Mouse (Mus musculus) embryonic facial prominence, embryonic 12.5 days (tissue): Measurements from ENCODE around the gene Gstp2. TPM values are rescaled to one million over a fixed set of nuclear protein-coding genes. Genes with fewer than 3 reads are reported as not detected.

Experiments
- ATAC-seq: fragments of 200-750 bp; cut with Nextera tagmentation; 2 replicates; pipeline ENCODE4 v1.8.0; 2017; ENCODE audit not compliant: insufficient number of reproducible peaks, insufficient read depth, low FRiP score, low TSS enrichment
- H3K27ac ChIP-seq: fragments of 300-500 bp; sonication (generic); 2 replicates; pipeline ENCODE4 v1.5.1; 2016; ENCODE audit warnings: mild to moderate bottlenecking
- H3K27me3 ChIP-seq: fragments of 300-500 bp; sonication (generic); 2 replicates; pipeline ENCODE4 v1.6.1; 2016; ENCODE audit warnings: mild to moderate bottlenecking, moderate library complexity
- H3K36me3 ChIP-seq: fragments of 300-500 bp; sonication (generic); 2 replicates; pipeline ENCODE4 v1.6.1; 2016; ENCODE audit warnings: mild to moderate bottlenecking
- H3K4me1 ChIP-seq: fragments of 300-500 bp; sonication (generic); 2 replicates; pipeline ENCODE4 v1.6.1; 2016
- H3K4me2 ChIP-seq: fragments of 300-500 bp; sonication (generic); replicated peaks from 2 replicates; pipeline ENCODE4 v1.6.1; 2016; ENCODE audit warnings: mild to moderate bottlenecking, moderate library complexity
- H3K4me3 ChIP-seq: fragments of 300-500 bp; sonication (generic); 2 replicates; pipeline ENCODE4 v1.5.1; 2016; ENCODE audit warnings: mild to moderate bottlenecking
- H3K9ac ChIP-seq: fragments of 300-500 bp; sonication (generic); 2 replicates; pipeline ENCODE4 v1.6.1; 2016; ENCODE audit warnings: mild to moderate bottlenecking, moderate library complexity
- H3K9me3 ChIP-seq: fragments of 300-500 bp; sonication (generic); 2 replicates; pipeline ENCODE4 v1.6.1; 2016; ENCODE audit warnings: mild to moderate bottlenecking, moderate library complexity
- WGBS: fragments of 180-500 bp; shearing (Covaris S2); methylation state at CpG from one replicate; pipeline ENCODE4 v1.1.7; 2016; 5-methylcytosine and 5-hydroxymethylcytosine counted together
- polyA plus RNA-seq: library from polyadenylated mRNA; unstranded; fragments of >200 nt; fragmentation: Nextera tagmentation; extraction: Ambion mirVana; gene quantifications from 2 replicates; pipeline ENCODE4 v1.2.1, GENCODE M21; 2016

The Gstp2 gene
- polyA plus RNA-seq, 1 experiment from 2014 or later = 2.8 TPM

DNA sequence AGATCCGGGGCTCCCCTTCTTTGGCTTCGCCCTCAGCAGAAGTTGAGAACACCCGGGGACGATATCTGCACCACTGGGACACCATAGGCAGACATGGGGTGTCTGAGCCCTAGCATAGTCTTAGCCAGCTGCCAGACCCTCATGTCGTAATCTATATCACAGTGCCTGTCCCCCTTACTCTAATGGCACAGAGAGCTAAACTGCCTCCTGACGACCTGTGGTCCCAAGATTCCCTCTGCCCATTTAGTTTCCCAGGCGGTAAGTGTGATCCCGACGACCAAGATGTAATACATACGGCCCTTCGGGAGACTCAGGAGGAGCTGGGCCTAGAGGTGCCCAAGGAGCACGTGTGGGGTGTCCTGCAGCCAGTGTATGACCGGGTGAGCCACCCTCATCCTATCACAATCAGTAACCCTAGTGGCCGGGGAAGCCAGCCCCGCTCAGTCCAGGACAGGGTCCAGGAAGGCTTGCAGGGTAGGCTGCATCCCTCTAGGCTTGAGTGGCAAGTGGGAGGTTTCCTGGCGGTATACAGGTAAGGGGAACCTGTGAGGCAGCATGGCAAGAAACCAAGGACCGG lies 44.8 kb downstream of the Gstp2 start:
- no peak; the same call in 1 of the 2 replicates for ATAC-seq
- H3K36me3 ChIP-seq = peaks cover 6% of the 10 kb centered on the region
- H3K4me3 ChIP-seq = peak overlapping the region; percentile 75
- H3K9me3 ChIP-seq = no peaks in the 10 kb centered on the region
- H3K4me2 ChIP-seq = peak overlapping the region; percentile 76
- peaks cover 14% of the 10 kb centered on the region for H3K4me1 ChIP-seq
- peak overlapping the region; percentile 97 for H3K27ac ChIP-seq
- no peaks in the 10 kb centered on the region for H3K27me3 ChIP-seq
- 17% methylated on average over 17 of the region's 17 CpGs for WGBS
- peak overlapping the region; percentile 91 for H3K9ac ChIP-seq

DNA sequence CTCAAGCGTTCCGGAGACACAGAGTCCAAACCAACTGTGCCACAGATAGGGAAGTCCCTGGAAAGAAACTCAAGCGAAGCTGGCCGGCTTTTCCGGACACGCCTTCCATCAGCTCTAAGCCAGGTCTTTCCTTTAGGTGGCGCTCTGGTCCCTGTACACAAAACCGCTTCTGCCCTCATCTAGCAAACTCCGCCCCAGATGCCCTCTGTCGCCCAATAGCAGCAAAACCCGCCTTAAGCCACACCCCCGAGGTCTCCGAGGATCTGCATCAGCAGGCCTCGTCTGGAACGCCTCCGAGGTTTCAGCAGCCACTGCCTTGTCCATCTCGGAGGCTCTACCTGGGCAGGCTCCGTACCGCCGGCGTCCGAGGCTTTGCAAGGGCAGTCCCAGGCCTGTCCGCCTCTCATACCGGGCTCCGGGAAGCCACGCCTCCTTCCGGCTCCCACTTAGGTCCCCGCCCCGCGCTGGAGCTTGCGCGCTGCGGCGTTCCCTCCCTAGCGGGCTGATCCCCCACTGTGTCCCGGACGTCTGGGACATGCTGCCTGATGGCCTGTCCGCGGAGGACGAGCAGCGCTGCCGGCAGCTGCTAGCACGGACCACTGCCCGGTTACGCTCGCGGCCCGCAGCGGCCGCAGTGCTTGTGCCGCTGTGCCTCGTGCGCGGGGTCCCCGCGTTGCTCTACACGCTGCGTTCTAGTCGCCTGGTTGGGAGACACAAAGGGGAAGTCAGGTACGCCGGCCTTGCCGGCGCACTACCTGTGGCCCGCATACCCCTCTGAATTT lies 45.5 kb downstream of the Gstp2 start, which contains the start of the genes Nudt8 and Gm49405:
Nudt8 (plus strand) TSS at position 462 of the 782 bp plus-strand sequence.
Gm49405 (plus strand) TSS at position 508 of the 782 bp plus-strand sequence.
- peaks cover 14% of the 10 kb centered on the region for H3K4me1 ChIP-seq
- no peaks in the 10 kb centered on the region for H3K27me3 ChIP-seq
- H3K9me3 ChIP-seq = no peaks in the 10 kb centered on the region
- peak; percentile 89 for ATAC-seq
- WGBS = under 1% methylated on average over 64 of the region's 64 CpGs
- peak within 1 kb of the TSS; percentile 76 for H3K4me2 ChIP-seq
- peak within 1 kb of the TSS; percentile 97 for H3K27ac ChIP-seq
- peak within 1 kb of the TSS; percentile 91 for H3K9ac ChIP-seq
- H3K4me3 ChIP-seq = peak within 1 kb of the TSS; percentile 75
- H3K36me3 ChIP-seq = peaks cover 4% of the 10 kb centered on the region; the same call in 1 of the 2 replicates

DNA sequence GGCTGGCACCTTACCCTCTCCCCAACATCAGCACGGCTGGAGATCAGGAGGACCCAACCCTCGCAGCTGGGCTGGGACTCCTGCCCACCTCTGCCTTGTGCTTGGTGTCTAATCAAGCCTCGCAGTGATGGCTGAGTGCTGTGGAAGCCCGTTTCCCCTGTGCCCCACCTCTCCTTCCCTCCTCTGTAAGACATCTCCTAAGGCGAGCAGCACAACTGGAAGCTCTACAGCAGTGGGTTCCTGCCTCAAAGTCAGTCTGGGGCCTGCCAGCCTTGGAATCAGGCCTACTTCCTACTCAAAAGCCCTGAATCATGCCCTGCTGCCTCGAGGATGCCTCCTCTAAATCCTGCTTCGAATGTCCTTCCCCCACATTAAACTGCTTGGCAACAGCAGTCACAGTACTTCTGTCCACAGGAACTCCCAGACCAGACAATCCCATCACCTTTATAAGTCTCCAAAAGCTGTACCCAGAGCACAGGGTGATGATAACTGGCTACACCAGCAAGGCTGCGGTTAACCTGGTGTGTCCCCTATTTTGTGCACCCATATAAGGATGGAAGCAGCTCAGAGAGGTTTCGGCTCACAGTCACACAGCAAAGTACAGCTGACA lies 46.6 kb downstream of the Gstp2 start:
- Histone ChIP-seq H3K9me3 (no peaks in the 10 kb centered on the region), H3K4me3 (peak overlapping the region; percentile 75), H3K27me3 (no peaks in the 10 kb centered on the region), H3K27ac (no peak overlapping the region), H3K9ac (peak overlapping the region; percentile 46; the same call in 1 of the 2 replicates), H3K4me2 (peak overlapping the region; percentile 76), H3K36me3 (peaks cover 4% of the 10 kb centered on the region; the same call in 1 of the 2 replicates), H3K4me1 (peaks cover 14% of the 10 kb centered on the region)
- ATAC-seq = no peak
- WGBS = 87% methylated on average over 9 of the region's 9 CpGs

DNA sequence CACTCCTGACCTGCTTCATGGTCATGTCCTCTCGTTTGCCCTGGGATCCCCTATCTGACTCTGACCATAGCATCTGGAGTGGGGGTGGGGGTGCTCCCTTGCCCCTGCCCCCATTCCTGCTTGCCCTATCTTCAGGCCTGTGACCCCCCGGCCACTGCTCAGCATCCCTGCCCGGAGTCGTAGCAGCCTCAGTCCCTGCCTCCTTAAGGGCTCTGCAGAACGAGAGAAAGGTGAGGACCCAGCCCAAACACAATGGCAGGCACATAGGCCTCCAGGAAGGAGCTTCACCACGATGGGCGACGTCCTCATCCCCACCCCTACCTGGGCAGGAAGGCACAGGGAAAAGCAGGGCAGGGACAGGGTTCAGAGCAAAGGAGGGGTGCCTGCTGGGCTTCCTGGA lies 47.5 kb downstream of the Gstp2 start:
- H3K27me3 ChIP-seq = no peaks in the 10 kb centered on the region
- no peaks in the 10 kb centered on the region for H3K9me3 ChIP-seq
- no peak overlapping the region for H3K27ac ChIP-seq
- H3K4me3 ChIP-seq = no peak overlapping the region
- H3K36me3 ChIP-seq = peaks cover 4% of the 10 kb centered on the region; the same call in 1 of the 2 replicates
- peaks cover 14% of the 10 kb centered on the region for H3K4me1 ChIP-seq
- no peak overlapping the region for H3K4me2 ChIP-seq
- no peak overlapping the region for H3K9ac ChIP-seq
- WGBS = 69% methylated on average over 8 of the region's 8 CpGs
- no peak for ATAC-seq

DNA sequence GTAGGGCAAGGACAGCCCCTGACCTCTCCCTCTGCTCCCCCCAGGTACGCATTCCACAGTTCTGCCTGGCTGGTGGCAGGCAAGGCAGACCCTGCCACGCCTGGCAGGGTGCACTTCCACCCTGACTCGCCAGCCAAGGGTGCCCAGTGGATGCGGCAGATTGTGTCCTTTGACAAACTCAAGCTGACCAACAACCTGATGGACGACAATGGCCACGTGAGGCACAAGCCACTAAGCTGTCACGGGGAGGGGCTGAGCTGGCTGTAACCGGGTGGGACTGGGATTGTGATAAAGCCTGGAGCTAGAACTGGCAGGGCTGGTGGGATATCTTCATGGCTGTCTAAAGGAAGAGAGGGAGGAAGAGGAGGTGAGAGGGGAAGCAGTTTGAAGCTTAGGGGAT lies 48.6 kb downstream of the Gstp2 start:
- no peaks in the 10 kb centered on the region for H3K27me3 ChIP-seq
- H3K4me2 ChIP-seq = no peak overlapping the region
- peaks cover 4% of the 10 kb centered on the region; the same call in 1 of the 2 replicates for H3K36me3 ChIP-seq
- no peak overlapping the region for H3K27ac ChIP-seq
- ATAC-seq = no peak
- no peaks in the 10 kb centered on the region for H3K9me3 ChIP-seq
- no peak overlapping the region for H3K4me3 ChIP-seq
- 67% methylated on average over 8 of the region's 8 CpGs for WGBS
- H3K4me1 ChIP-seq = peaks cover 14% of the 10 kb centered on the region
- no peak overlapping the region for H3K9ac ChIP-seq

DNA sequence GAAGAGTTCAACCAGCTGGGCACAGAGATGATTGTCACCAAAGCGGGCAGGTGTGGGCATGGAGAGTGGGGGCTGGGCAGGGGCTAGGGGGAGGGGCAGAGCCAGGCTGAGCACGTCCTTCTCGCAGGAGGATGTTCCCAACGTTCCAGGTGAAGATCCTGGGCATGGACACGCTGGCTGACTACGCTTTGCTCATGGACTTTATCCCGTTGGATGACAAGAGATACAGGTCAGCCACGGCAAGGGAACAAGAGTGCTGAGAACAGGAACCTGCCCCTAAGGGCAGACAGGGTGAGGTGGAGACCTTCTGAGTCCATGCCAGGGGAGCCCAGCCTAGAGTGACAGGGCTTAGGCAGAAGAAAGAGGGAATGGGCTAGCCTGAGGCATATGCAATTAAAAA lies 49.1 kb downstream of the Gstp2 start:
- Histone ChIP-seq H3K9me3 (no peaks in the 10 kb centered on the region), H3K36me3 (peaks cover under 1% of the 10 kb centered on the region; the same call in 1 of the 2 replicates), H3K4me3 (no peak overlapping the region), H3K4me2 (no peak overlapping the region), H3K4me1 (peaks cover 14% of the 10 kb centered on the region), H3K27ac (no peak overlapping the region), H3K27me3 (no peaks in the 10 kb centered on the region), H3K9ac (no peak overlapping the region)
- no peak for ATAC-seq
- WGBS = 84% methylated on average over 8 of the region's 8 CpGs

DNA sequence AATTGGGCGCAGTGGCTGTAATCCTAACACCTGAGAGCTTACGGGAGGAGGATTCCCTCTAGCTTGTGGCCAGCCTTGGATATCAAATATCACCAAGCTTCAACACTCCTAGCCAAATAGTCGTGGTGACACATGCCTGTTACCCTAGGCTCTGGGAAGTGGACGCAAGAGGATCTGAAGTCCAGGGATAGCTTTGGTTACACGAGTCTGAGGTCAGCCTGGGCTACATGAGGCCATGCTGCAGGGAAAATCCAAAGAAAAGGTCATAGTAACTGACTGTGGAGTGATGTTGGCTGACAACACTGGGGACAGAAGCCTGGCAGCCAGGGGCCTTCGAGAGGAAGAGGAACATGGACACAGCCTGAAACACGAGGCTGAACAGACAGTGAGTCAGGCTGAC lies 49.7 kb downstream of the Gstp2 start:
- Histone ChIP-seq H3K9me3 (no peaks in the 10 kb centered on the region), H3K27me3 (no peaks in the 10 kb centered on the region), H3K27ac (no peak overlapping the region), H3K4me1 (peaks cover 7% of the 10 kb centered on the region), H3K36me3 (no peaks in the 10 kb centered on the region), H3K4me3 (no peak overlapping the region), H3K9ac (no peak overlapping the region), H3K4me2 (no peak overlapping the region)
- 56% methylated on average over 7 of the region's 7 CpGs for WGBS
- ATAC-seq = no peak

DNA sequence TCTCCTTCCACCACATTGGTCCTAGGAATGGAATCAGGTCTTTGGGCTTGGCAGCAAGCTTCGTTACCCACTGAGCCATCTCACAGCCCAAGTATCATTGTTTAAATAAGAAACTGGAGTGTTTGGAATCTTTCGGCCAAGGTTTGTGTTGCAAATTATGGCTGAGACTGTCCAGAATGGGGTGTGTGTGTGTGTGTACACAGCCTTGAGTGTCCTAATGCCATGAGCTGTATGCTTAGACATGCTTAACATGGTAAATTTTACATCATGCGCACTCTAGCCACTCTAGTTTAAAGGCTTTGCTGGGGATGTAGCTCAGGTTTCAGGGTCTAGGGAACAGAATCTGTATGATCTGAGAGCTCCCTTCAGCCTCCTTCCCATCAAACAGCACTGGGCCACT lies 50.3 kb downstream of the Gstp2 start:
- no peaks in the 10 kb centered on the region for H3K27me3 ChIP-seq
- H3K9me3 ChIP-seq = no peaks in the 10 kb centered on the region
- H3K36me3 ChIP-seq = no peaks in the 10 kb centered on the region
- ATAC-seq = no peak
- H3K4me3 ChIP-seq = no peak overlapping the region
- H3K4me1 ChIP-seq = peaks cover 3% of the 10 kb centered on the region; the same call in 1 of the 2 replicates
- H3K9ac ChIP-seq = no peak overlapping the region
- no peak overlapping the region for H3K4me2 ChIP-seq
- 75% methylated on average over 3 of the region's 3 CpGs for WGBS
- H3K27ac ChIP-seq = no peak overlapping the region

DNA sequence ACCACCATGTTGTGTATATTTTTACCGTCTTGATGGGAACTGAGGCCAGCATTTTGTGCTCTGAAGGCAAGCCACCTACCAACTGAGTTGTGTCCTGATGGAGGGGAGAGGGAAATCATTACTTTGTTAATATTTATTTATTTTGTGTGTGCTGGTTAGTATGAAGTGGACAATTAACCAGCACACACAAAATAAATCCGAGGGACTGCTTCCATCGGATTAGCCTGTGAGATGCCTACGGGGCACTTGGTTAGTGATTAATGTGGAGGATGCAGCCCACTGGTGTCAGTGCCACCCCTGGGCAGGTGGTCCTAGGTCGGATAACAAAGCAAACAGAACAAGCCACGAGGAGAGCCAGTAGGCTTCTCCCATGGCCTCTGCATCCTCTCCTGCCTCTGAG lies 50.9 kb downstream of the Gstp2 start:
- no peak overlapping the region for H3K4me3 ChIP-seq
- ATAC-seq = no peak
- H3K4me2 ChIP-seq = no peak overlapping the region
- peaks cover 3% of the 10 kb centered on the region; the same call in 1 of the 2 replicates for H3K4me1 ChIP-seq
- H3K9me3 ChIP-seq = no peaks in the 10 kb centered on the region
- WGBS = 60% methylated on average over 6 of the region's 6 CpGs
- H3K36me3 ChIP-seq = no peaks in the 10 kb centered on the region
- H3K9ac ChIP-seq = no peak overlapping the region
- H3K27me3 ChIP-seq = no peaks in the 10 kb centered on the region
- no peak overlapping the region for H3K27ac ChIP-seq

DNA sequence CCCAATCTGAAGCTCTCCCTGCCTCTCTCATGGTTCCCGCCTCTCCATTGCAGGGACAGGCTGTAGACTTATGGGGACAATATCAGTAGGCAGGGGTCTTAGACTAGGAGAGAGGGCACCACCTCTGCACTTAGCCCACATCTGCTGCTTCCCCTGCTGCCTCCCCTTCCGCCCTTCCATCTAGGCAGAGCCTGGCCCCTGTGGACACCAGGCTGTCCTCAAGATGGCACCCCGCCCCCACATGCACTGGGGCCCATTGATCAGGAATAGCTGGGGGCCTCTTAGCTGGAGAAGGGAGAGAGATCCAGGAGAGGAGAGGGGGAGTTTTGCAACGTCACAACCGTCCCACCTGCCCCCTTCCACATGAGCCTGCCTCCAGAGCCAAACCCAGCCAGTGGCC lies 53.4 kb downstream of the Gstp2 start, which contains the start of gene Tbx10:
Tbx10 (plus strand) TSS at position 337 of the 400 bp plus-strand sequence.
- 0 out of 2 replicates have a peak within 1 kb of the TSS, but pooled peaks have one; percentile 2 for H3K9ac ChIP-seq
- H3K9me3 ChIP-seq = no peaks in the 10 kb centered on the region
- H3K27me3 ChIP-seq = no peaks in the 10 kb centered on the region
- 62% methylated on average over 5 of the region's 5 CpGs for WGBS
- H3K36me3 ChIP-seq = no peaks in the 10 kb centered on the region
- no peak within 1 kb of the TSS for H3K4me3 ChIP-seq
- no peak within 1 kb of the TSS for H3K27ac ChIP-seq
- no peak for ATAC-seq
- H3K4me2 ChIP-seq = no peak within 1 kb of the TSS
- no peaks in the 10 kb centered on the region; the same call in 1 of the 2 replicates for H3K4me1 ChIP-seq

DNA sequence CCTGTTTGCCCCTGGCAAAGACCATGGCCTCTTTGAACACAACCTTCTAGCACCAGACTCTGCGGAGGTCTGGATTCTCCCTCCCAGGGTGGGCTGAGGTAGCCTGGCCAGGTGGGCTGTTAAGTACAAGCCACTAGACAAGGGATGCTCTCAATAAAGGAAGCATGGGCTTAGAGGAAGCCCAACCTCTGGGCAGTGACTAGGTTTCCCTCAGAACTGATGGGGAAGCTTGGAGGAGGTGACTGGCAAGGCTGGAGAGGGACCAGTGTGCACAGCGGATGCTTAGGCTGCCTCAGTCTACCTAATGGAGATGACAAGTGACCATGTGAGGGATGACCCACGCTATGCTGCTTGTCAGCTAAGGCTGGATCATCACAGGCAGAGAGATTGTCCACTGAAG lies 53.9 kb downstream of the Gstp2 start:
- no peaks in the 10 kb centered on the region for H3K9me3 ChIP-seq
- H3K36me3 ChIP-seq = no peaks in the 10 kb centered on the region
- peaks cover under 1% of the 10 kb centered on the region; the same call in 1 of the 2 replicates for H3K4me1 ChIP-seq
- H3K27ac ChIP-seq = no peak overlapping the region
- H3K4me3 ChIP-seq = no peak overlapping the region
- no peak overlapping the region for H3K4me2 ChIP-seq
- 77% methylated on average over 3 of the region's 3 CpGs for WGBS
- no peaks in the 10 kb centered on the region for H3K27me3 ChIP-seq
- no peak overlapping the region for H3K9ac ChIP-seq
- no peak for ATAC-seq
